Mouse (Mus musculus) MEL (cell line): Measurements from ENCODE around the gene Tnfsf14. TPM values are rescaled to one million over a fixed set of nuclear protein-coding genes. Genes with fewer than 3 reads are reported as not detected.

Experiments used
- DNase-seq: peaks from one replicate; pipeline ENCODE4 v3.0.0; 2011; ENCODE audit warnings: low read depth, low spot score
- H3K27ac ChIP-seq: 2 replicates; pipeline ENCODE4 v1.5.1; 2012; ENCODE audit warnings: low read depth, mild to moderate bottlenecking, control low read depth, low read length, moderate library complexity; ENCODE audit not compliant: control insufficient read depth
- H3K27me3 ChIP-seq, 2 experiments: fragments of 150-350 bp in 1 of 2; sonication (generic) in 1 of 2; 2 replicates each; pipeline ENCODE4 v1.6.1; 2012; ENCODE audit warnings: low read length in 2 of 2, mild to moderate bottlenecking in 2 of 2, improper control_type of control experiment in 1 of 2, moderate library complexity in 1 of 2; ENCODE audit not compliant: insufficient read depth in 2 of 2, control insufficient read depth in 1 of 2
- H3K36me3 ChIP-seq, 2 experiments: 2 replicates each; pipeline ENCODE4 v1.6.1; 2012 to 2014; ENCODE audit warnings: low read length in 2 of 2, improper control_type of control experiment in 1 of 2, inconsistent platforms in 1 of 2, mild to moderate bottlenecking in 1 of 2; ENCODE audit not compliant: insufficient read depth in 2 of 2, control insufficient read depth in 1 of 2
- H3K4me1 ChIP-seq, 2 experiments: fragments of 150-350 bp in 1 of 2; sonication (generic) in 1 of 2; 2 replicates each; pipeline ENCODE4 v1.6.1; 2012; ENCODE audit warnings: low read length in 2 of 2, improper control_type of control experiment in 1 of 2, mild to moderate bottlenecking in 1 of 2; ENCODE audit not compliant: insufficient read depth in 2 of 2, control insufficient read depth in 1 of 2
- H3K4me3 ChIP-seq, 2 experiments: fragments of 150-350 bp in 1 of 2; sonication (generic) in 1 of 2; 2 replicates each; pipeline ENCODE4 v1.5.1; 2012; ENCODE audit warnings: low read depth in 2 of 2, low read length in 2 of 2, mild to moderate bottlenecking in 2 of 2, moderate library complexity in 2 of 2, control low read depth in 1 of 2, improper control_type of control experiment in 1 of 2; ENCODE audit not compliant: control insufficient read depth in 1 of 2, insufficient read depth in 1 of 2
- H3K79me2 ChIP-seq: 2 replicates; pipeline ENCODE4 v1.6.1; 2012; ENCODE audit warnings: mild to moderate bottlenecking, low read length, moderate library complexity; ENCODE audit not compliant: control insufficient read depth, poor library complexity, insufficient read depth
- H3K9ac ChIP-seq: 2 replicates; pipeline ENCODE4 v1.6.1; 2012; ENCODE audit warnings: low read depth, mild to moderate bottlenecking, control low read depth, low read length, moderate library complexity; ENCODE audit not compliant: control insufficient read depth, poor library complexity, severe bottlenecking
- H3K9me3 ChIP-seq: fragments of 150-350 bp; sonication (generic); replicated peaks from 2 replicates; pipeline ENCODE4 v1.6.1; 2012; ENCODE audit warnings: mild to moderate bottlenecking, low read length, improper control_type of control experiment, moderate library complexity; ENCODE audit not compliant: insufficient read depth
- BHLHE40 ChIP-seq: IDR thresholded peaks from 2 replicates; pipeline ENCODE4 v1.6.1; 2012; ENCODE audit warnings: low read depth, mild to moderate bottlenecking, inconsistent platforms, low read length, improper control_type of control experiment, borderline replicate concordance
- CHD1 ChIP-seq: IDR thresholded peaks from 2 replicates; pipeline ENCODE4 v1.6.1; 2012; ENCODE audit warnings: low read depth, mild to moderate bottlenecking, inconsistent platforms, low read length, improper control_type of control experiment
- CTCF ChIP-seq, 3 experiments: IDR thresholded peaks in 2 of 3; conservative IDR thresholded peaks in 1 of 3; 2 replicates each; pipeline ENCODE4 v1.5.1; 2011 to 2012; ENCODE audit warnings: low read length in 3 of 3, low read depth in 2 of 3, mild to moderate bottlenecking in 2 of 3, improper control_type of control experiment in 1 of 3, inconsistent platforms in 1 of 3, mixed read lengths in 1 of 3, moderate library complexity in 1 of 3; ENCODE audit not compliant: control insufficient read depth in 1 of 3, insufficient read depth in 1 of 3, poor library complexity in 1 of 3, severe bottlenecking in 1 of 3
- E2F4 ChIP-seq: IDR thresholded peaks from 2 replicates; pipeline ENCODE4 v1.6.1; 2011; ENCODE audit warnings: low read depth, low read length, improper control_type of control experiment, borderline replicate concordance
- ELF1 ChIP-seq: IDR thresholded peaks from 2 replicates; pipeline ENCODE4 v1.6.1; 2014; ENCODE audit warnings: low read depth, mild to moderate bottlenecking, inconsistent platforms, low read length, improper control_type of control experiment, moderate library complexity
- ETS1 ChIP-seq: IDR thresholded peaks from 2 replicates; pipeline ENCODE4 v1.6.1; 2012; ENCODE audit warnings: low read depth, mild to moderate bottlenecking, inconsistent platforms, low read length, improper control_type of control experiment, moderate library complexity
- GABPA ChIP-seq: IDR thresholded peaks from 2 replicates; pipeline ENCODE4 v1.6.1; 2012; ENCODE audit warnings: low read depth, mild to moderate bottlenecking, inconsistent platforms, low read length, improper control_type of control experiment, moderate library complexity
- GATA1 ChIP-seq: IDR thresholded peaks from 2 replicates; pipeline ENCODE4 v1.6.1; 2011; ENCODE audit warnings: low read depth, low read length, improper control_type of control experiment
- HCFC1 ChIP-seq: IDR thresholded peaks from 2 replicates; pipeline ENCODE4 v1.6.1; 2012; ENCODE audit warnings: low read depth, mild to moderate bottlenecking, inconsistent platforms, low read length, improper control_type of control experiment, moderate library complexity
- JUND ChIP-seq: IDR thresholded peaks from 2 replicates; pipeline ENCODE4 v1.6.1; 2011; ENCODE audit warnings: low read depth, mild to moderate bottlenecking, improper control_type of control experiment, low read length
- KAT2A ChIP-seq: conservative IDR thresholded peaks from 2 replicates; pipeline ENCODE4 v1.6.1; 2012; ENCODE audit warnings: low read depth, low read length, improper control_type of control experiment, inconsistent platforms
- MAFK ChIP-seq: IDR thresholded peaks from 2 replicates; pipeline ENCODE4 v1.6.1; 2011; ENCODE audit warnings: low read depth, mild to moderate bottlenecking, low read length, improper control_type of control experiment, borderline replicate concordance
- MAX ChIP-seq: IDR thresholded peaks from 2 replicates; pipeline ENCODE4 v1.6.1; 2011; ENCODE audit warnings: low read length, improper control_type of control experiment
- MAZ ChIP-seq: IDR thresholded peaks from 2 replicates; pipeline ENCODE4 v1.6.1; 2012; ENCODE audit warnings: low read depth, mild to moderate bottlenecking, inconsistent platforms, low read length, improper control_type of control experiment
- MEF2A ChIP-seq: IDR thresholded peaks from 2 replicates; pipeline ENCODE4 v1.6.1; 2014; ENCODE audit warnings: low read depth, mild to moderate bottlenecking, inconsistent platforms, low read length, improper control_type of control experiment; ENCODE audit not compliant: poor library complexity, insufficient replicate concordance, severe bottlenecking; ENCODE audit errors: extremely low read depth
- MXI1 ChIP-seq: IDR thresholded peaks from 2 replicates; pipeline ENCODE4 v1.6.1; 2011; ENCODE audit warnings: mild to moderate bottlenecking, low read depth, low read length, improper control_type of control experiment
- MYC ChIP-seq: IDR thresholded peaks from 2 replicates; pipeline ENCODE4 v1.6.1; 2011; ENCODE audit warnings: low read depth, mild to moderate bottlenecking, low read length, improper control_type of control experiment, moderate library complexity
- NRF1 ChIP-seq: IDR thresholded peaks from 2 replicates; pipeline ENCODE4 v1.6.1; 2014; ENCODE audit warnings: low read depth, mild to moderate bottlenecking, inconsistent platforms, low read length, improper control_type of control experiment, moderate library complexity; ENCODE audit not compliant: poor library complexity, insufficient read depth, severe bottlenecking
- POLR2A ChIP-seq, 2 experiments: IDR thresholded peaks; 2 replicates each; pipeline ENCODE4 v1.6.1; 2011 to 2012; ENCODE audit warnings: low read length in 2 of 2, mild to moderate bottlenecking in 2 of 2, control low read depth in 1 of 2, improper control_type of control experiment in 1 of 2, low read depth in 1 of 2, moderate library complexity in 1 of 2; ENCODE audit not compliant: control insufficient read depth in 1 of 2, insufficient read depth in 1 of 2, poor library complexity in 1 of 2
- RAD21 ChIP-seq: IDR thresholded peaks from 2 replicates; pipeline ENCODE4 v1.6.1; 2011; ENCODE audit warnings: mild to moderate bottlenecking, low read depth, low read length, improper control_type of control experiment
- RCOR1 ChIP-seq: IDR thresholded peaks from 2 replicates; pipeline ENCODE4 v1.6.1; 2012; ENCODE audit warnings: low read depth, mild to moderate bottlenecking, inconsistent platforms, low read length, improper control_type of control experiment
- SIN3A ChIP-seq: IDR thresholded peaks from 2 replicates; pipeline ENCODE4 v1.6.1; 2012; ENCODE audit warnings: low read length, improper control_type of control experiment, inconsistent platforms
- SMC3 ChIP-seq: IDR thresholded peaks from 2 replicates; pipeline ENCODE4 v1.6.1; 2011; ENCODE audit warnings: low read depth, low read length, improper control_type of control experiment
- TBP ChIP-seq: IDR thresholded peaks from 2 replicates; pipeline ENCODE4 v1.8.0; 2011; ENCODE audit warnings: low read depth, low read length, improper control_type of control experiment
- TCF12 ChIP-seq: IDR thresholded peaks from 2 replicates; pipeline ENCODE4 v1.6.1; 2014; ENCODE audit warnings: low read depth, mild to moderate bottlenecking, inconsistent platforms, low read length, improper control_type of control experiment, moderate library complexity
- USF1 ChIP-seq: IDR thresholded peaks from 2 replicates; pipeline ENCODE4 v1.6.1; 2014; ENCODE audit warnings: low read depth, mild to moderate bottlenecking, inconsistent platforms, low read length, improper control_type of control experiment, moderate library complexity
- USF2 ChIP-seq, 2 experiments: IDR thresholded peaks; 2 replicates each; pipeline ENCODE4 v1.6.1; 2011 to 2012; ENCODE audit warnings: improper control_type of control experiment in 2 of 2, low read length in 2 of 2, borderline replicate concordance in 1 of 2, inconsistent platforms in 1 of 2, low read depth in 1 of 2, mild to moderate bottlenecking in 1 of 2; ENCODE audit not compliant: insufficient read depth in 1 of 2
- ZC3H11A ChIP-seq: IDR thresholded peaks from 2 replicates; pipeline ENCODE4 v1.6.1; 2012; ENCODE audit warnings: low read depth, mild to moderate bottlenecking, inconsistent platforms, low read length, improper control_type of control experiment
- ZMIZ1 ChIP-seq: IDR thresholded peaks from 2 replicates; pipeline ENCODE4 v1.6.1; 2012; ENCODE audit warnings: low read depth, mild to moderate bottlenecking, inconsistent platforms, low read length, improper control_type of control experiment, moderate library complexity
- ZNF384 ChIP-seq: IDR thresholded peaks from 2 replicates; pipeline ENCODE4 v1.6.1; 2012; ENCODE audit warnings: low read depth, mild to moderate bottlenecking, inconsistent platforms, low read length, improper control_type of control experiment
- polyA plus RNA-seq, 2 experiments: library from polyadenylated mRNA; stranded (reverse) in 1 of 2; unstranded in 1 of 2; fragments of >175 nt in 1 of 2; fragments of >200 nt in 1 of 2; gene quantifications; 2 replicates each; pipeline versions ENCODE4 v1.2.1 to v1.2.4; 2012; ENCODE audit warnings: low replicate concordance in 2 of 2, low read depth in 1 of 2; ENCODE audit not compliant: insufficient read length in 2 of 2, insufficient read depth in 1 of 2, missing spikeins in 1 of 2
- total RNA-seq: library from RNA; depleted of rRNA; stranded (reverse); fragments of 300-350 nt; gene quantifications from 2 replicates; pipeline ENCODE4 v1.2.3, GENCODE M21; 2012

Tnfsf14 gene
- total and polyA plus RNA-seq, 3 experiments: not detected

GRCm38 (mm10) chr17:57223313-57223712 lies 29.3 kb upstream of the Tnfsf14 start (continued):
- TF ChIP-seq GABPA: no peak

DNA sequence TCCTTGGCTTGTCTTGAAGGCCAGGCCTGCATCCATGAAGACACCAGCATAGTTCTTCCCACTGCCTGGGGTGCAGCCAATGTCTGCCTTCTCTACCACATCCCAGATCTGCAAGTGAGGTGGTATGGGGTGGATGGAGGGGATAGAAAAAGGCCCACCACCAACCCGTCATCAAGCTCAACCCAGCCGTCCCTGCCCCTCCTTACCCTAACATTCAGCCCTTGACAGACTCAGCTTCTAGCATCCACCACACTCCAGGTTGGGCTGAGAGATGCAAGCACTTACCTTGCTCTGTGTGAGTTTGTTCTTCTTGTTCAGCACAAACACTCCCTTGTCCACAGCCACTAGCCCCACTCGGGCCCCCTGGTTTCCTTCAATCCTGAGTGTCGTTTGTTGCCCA lies 27.9 kb upstream of the Tnfsf14 start:
- DNase-seq: no peak
- TF ChIP-seq ZMIZ1 (no peak), JUND (no peak), MAFK (no peak), NRF1 (no peak), ZNF384 (no peak), E2F4 (no peak), ELF1 (no peak), TBP (no peak)
- H3K27me3 ChIP-seq: no peaks in the 10 kb centered on the region
- H3K79me2 ChIP-seq: no peaks in the 10 kb centered on the region
- H3K36me3 ChIP-seq: peaks cover 0 to 10% of the 10 kb centered on the region in 2 experiments; a peak in 2 of 4 replicates
- H3K27ac ChIP-seq: no peak overlapping the region
- no peak overlapping the region for H3K4me3 ChIP-seq
- H3K4me1 ChIP-seq: peaks cover 0 to 23% of the 10 kb centered on the region in 2 experiments; a peak in 2 of 4 replicates
- H3K9ac ChIP-seq: no peak overlapping the region
- H3K9me3 ChIP-seq: no peaks in the 10 kb centered on the region

- no peaks in the 10 kb centered on the region for H3K9me3 ChIP-seq
- no peak overlapping the region for H3K9ac ChIP-seq
- H3K4me1 ChIP-seq: peaks cover 0 to 28% of the 10 kb centered on the region in 2 experiments; a peak in 2 of 4 replicates
- peak; percentile 57 for DNase-seq
- H3K27ac ChIP-seq: no peak overlapping the region
- no peaks in the 10 kb centered on the region for H3K27me3 ChIP-seq
- no peak overlapping the region for H3K4me3 ChIP-seq
- no peaks in the 10 kb centered on the region for H3K79me2 ChIP-seq
- H3K36me3 ChIP-seq: peaks cover 0 to 10% of the 10 kb centered on the region in 2 experiments; a peak in 2 of 4 replicates
- TF ChIP-seq ZNF384 (no peak), MYC (no peak), RCOR1 (no peak), USF2 (IDR thresholded peaks at IDR 0.05; ENCODE audit: borderline replicate concordance in 1 of 2, insufficient read depth in 1 of 2, low read depth in 1 of 2, low read length in 2 of 2) (no peak), USF1 (no peak), ZC3H11A (0 out of 2 replicates have a peak, but pooled peaks have one; percentile 24), ETS1 (no peak), SMC3 (peak; percentile 78), KAT2A (no peak), MAX (no peak), CHD1 (no peak), POLR2A (IDR thresholded peaks at IDR 0.05; ENCODE audit: control insufficient read depth in 1 of 2, insufficient read depth in 1 of 2, low read depth in 1 of 2, low read length in 2 of 2, poor library complexity in 1 of 2) (no peak), MXI1 (no peak), TCF12 (no peak), MEF2A (no peak), RAD21 (peak; percentile 53), CTCF (IDR thresholded peaks at IDR 0.05 in 2 of 3, conservative IDR thresholded peaks at IDR 0.05 in 1 of 3; ENCODE audit: control insufficient read depth in 1 of 3, insufficient read depth in 1 of 3, low read depth in 2 of 3, low read length in 3 of 3, poor library complexity in 1 of 3, severe bottlenecking in 1 of 3) (peak; percentile 53 to 66 (median 61)), HCFC1 (no peak), NRF1 (no peak), MAZ (no peak), BHLHE40 (no peak), SIN3A (no peak), JUND (no peak), GATA1 (no peak)
These were observed 25.9 kb upstream of the Tnfsf14 start for GRCm38 (mm10) chr17:57219884-57220207.
